Mouse (Mus musculus): Measurements from ENCODE around the gene Prkag2. TPM values are rescaled to one million over a fixed set of nuclear protein-coding genes. Genes with fewer than 3 reads are reported as not detected.

Gene Prkag2
- polyA plus RNA-seq (2015; fragmentation: Nextera tagmentation; extraction: Ambion mirVana) = 4.3 and 5.3 TPM in 2 replicates

DNA sequence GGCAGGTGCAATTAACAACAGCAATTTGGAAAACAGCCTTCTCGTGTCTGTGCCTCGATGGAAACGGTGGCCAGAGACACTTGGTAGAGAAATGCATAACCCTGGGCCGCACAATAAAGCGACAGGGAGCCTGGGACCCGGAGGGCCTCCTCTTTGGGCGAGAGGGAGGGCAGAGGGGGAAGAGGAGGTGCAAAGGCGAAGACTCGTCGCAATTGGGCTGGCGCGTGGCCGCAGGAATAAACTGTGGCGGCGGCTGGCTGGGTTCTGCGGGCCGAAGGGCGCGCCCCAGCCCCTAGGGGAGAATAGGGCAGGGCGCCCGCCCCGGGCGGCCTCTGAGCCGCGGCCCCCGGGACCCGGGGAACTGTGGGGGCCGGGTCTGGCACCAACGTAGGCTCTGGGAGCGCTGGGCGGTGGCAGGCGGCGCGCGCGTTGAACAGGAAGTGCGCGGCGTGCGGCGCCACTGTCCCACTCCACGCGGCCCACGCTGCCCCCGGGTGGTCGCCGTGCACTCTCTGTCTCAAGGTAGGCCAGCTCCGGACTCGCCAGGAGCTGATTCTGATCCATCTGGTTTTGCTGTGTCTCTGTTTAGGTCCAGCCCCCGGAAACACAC is at the start of gene Prkag2:
Gene Prkag2, minus strand, starts transcription at position 127 of the 610 bp plus-strand sequence.
- H3K36me3 ChIP-seq = no peaks in the 10 kb centered on the region
- H3K4me3 ChIP-seq (replicated peaks) = peak within 1 kb of the TSS; percentile 57
- peaks cover 45% of the 10 kb centered on the region for H3K27me3 ChIP-seq
- DNase-seq (no peak), ATAC-seq (ENCODE audit: low read depth) (peak; percentile 67)
- peaks cover 8% of the 10 kb centered on the region for H3K4me1 ChIP-seq (replicated peaks)
- H3K4me2 ChIP-seq = peak within 1 kb of the TSS; percentile 74
- peak within 1 kb of the TSS; percentile 57; the same call in 1 of the 2 replicates for H3K9ac ChIP-seq
- under 1% methylated on average over 50 of the region's 50 CpGs for whole genome bisulfite sequencing (ENCODE audit: insufficient replicate concordance)
- no peaks in the 10 kb centered on the region for H3K9me3 ChIP-seq (replicated peaks)
- peak within 1 kb of the TSS; percentile 59 for H3K27ac ChIP-seq

DNA sequence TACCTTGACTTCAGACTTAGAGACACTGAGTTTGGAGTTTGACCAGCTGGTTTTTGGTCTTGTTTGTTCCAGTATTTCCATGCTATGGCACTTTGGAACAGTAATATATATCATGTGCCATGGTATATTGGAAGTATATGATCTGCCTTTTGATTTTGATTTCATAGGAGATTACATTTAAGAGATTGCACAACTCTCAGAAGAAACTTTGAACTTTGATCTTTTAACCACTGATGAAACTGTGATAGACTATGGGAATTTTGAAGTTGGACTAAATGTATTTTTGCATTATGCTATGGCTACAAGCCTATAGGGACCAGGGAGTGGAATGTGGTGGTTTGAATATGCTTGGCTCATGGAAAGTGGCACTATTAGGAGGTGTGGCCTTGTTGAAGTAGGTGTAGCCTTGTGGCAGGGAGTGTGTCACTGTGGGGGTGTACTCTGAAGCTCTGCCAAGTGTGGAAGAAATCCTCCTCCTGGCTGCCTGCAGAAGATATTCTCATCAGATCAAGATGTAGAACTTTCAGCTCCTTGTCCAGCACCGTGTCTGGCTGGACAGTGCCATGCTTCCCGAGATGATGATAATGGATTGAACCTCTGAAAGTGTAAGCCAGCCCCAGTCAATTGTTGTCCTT is 49.0 kb upstream of the Prkag2 start:
- DNase-seq (no peak), ATAC-seq (ENCODE audit: low read depth) (no peak)
- no peaks in the 10 kb centered on the region for H3K36me3 ChIP-seq
- H3K27ac ChIP-seq = no peak overlapping the region
- H3K9me3 ChIP-seq (replicated peaks) = no peaks in the 10 kb centered on the region
- no peaks in the 10 kb centered on the region for H3K4me1 ChIP-seq (replicated peaks)
- H3K27me3 ChIP-seq = no peaks in the 10 kb centered on the region
- no peak overlapping the region for H3K4me3 ChIP-seq (replicated peaks)
- H3K4me2 ChIP-seq = no peak overlapping the region
- WGBS (ENCODE audit: insufficient replicate concordance) = 54% methylated on average over 2 of the region's 2 CpGs
- H3K9ac ChIP-seq = no peak overlapping the region

DNA sequence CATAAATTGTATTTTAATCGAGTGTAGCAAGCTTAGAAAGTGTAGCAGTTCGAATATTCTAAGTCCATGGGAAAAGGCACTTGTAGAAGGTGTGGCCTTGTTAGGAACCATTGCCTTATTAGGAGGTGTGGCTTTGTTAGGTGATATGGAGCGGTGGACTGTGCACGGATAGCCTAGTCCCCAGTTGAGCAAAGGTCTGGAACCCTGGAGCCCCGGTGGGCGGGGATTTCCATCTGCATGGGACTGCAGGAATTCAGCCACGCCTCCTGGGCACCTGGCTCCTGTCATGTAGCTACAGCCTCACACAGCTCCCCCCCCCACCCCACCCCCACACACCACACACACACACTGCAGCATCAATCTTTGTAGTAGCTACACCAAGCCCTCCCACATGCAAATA is 46.3 kb upstream of the Prkag2 start:
- WGBS (ENCODE audit: insufficient replicate concordance) = 57% methylated on average over 7 of the region's 7 CpGs
- no peaks in the 10 kb centered on the region for H3K36me3 ChIP-seq
- H3K9ac ChIP-seq = no peak overlapping the region
- no peaks in the 10 kb centered on the region for H3K27me3 ChIP-seq
- no peak overlapping the region for H3K4me3 ChIP-seq (replicated peaks)
- no peaks in the 10 kb centered on the region for H3K4me1 ChIP-seq (replicated peaks)
- H3K4me2 ChIP-seq = no peak overlapping the region
- no peak overlapping the region for H3K27ac ChIP-seq
- DNase-seq (no peak), ATAC-seq (ENCODE audit: low read depth) (no peak)
- H3K9me3 ChIP-seq (replicated peaks) = no peaks in the 10 kb centered on the region

DNA sequence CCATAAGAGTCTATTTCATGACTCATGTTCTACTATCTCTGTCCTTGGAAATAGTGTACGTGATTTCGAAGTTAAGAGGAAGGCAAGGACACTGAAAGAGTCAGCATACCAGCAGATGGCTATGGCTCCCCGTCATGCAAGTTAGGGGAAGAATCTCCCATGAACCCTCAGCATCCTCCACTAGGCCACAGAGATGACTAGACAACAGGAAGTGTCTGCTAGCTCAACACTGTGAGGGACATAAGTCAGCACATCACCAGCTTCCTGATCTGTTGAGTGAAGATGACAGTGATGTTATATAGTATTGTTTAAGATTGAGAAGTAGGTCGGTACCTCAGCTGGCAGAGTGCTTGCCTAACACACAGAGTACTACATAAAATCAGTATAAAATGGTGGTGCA is 27.4 kb upstream of the Prkag2 start:
- H3K9ac ChIP-seq = no peak overlapping the region
- H3K4me1 ChIP-seq (replicated peaks) = no peaks in the 10 kb centered on the region
- H3K36me3 ChIP-seq = no peaks in the 10 kb centered on the region
- ATAC-seq (ENCODE audit: low read depth) (no peak), DNase-seq (no peak)
- WGBS (ENCODE audit: insufficient replicate concordance) = 48% methylated on average over 4 of the region's 4 CpGs
- H3K4me2 ChIP-seq = no peak overlapping the region
- H3K9me3 ChIP-seq (replicated peaks) = no peaks in the 10 kb centered on the region
- no peak overlapping the region for H3K4me3 ChIP-seq (replicated peaks)
- no peak overlapping the region for H3K27ac ChIP-seq
- H3K27me3 ChIP-seq = no peaks in the 10 kb centered on the region

DNA sequence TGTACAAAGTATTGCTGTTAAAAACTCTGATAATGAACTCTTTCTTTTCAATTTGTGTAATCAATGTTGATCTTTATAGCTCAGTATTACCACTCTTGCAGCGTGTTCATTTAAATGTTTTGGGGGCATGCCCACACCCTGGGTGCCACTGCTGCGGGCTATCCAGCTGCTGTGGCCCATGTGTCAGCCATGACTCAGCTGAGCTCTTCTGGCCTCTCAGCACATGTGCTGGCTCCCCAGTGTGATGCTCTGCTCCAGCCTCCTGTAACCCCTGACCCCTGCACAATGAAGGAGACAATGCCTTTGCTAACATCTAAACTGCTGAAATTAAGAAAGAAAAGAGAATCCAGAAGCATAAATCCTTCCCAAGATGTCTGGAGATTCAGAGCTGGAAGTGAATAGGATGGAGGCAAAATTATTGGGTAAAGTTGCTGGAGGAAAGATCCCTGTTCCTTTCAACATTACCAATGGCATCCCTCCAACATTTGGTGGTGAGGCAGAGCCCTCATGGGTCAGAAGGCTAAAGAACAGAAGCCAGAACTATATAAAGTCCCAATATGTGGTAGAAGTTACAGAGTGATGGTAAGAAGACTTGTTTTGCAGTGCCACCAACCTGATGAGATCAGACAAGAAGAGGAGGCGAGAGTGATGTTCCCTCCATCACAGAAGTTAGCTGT is 25.6 kb upstream of the Prkag2 start:
- H3K36me3 ChIP-seq = no peaks in the 10 kb centered on the region
- H3K4me2 ChIP-seq = no peak overlapping the region
- no peak overlapping the region for H3K27ac ChIP-seq
- WGBS (ENCODE audit: insufficient replicate concordance) = 58% methylated on average over 3 of the region's 3 CpGs
- H3K9ac ChIP-seq = no peak overlapping the region
- DNase-seq = no peak
- no peak for ATAC-seq (ENCODE audit: low read depth)
- H3K9me3 ChIP-seq (replicated peaks) = no peaks in the 10 kb centered on the region
- no peak overlapping the region for H3K4me3 ChIP-seq (replicated peaks)
- H3K4me1 ChIP-seq (replicated peaks) = no peaks in the 10 kb centered on the region
- H3K27me3 ChIP-seq = no peaks in the 10 kb centered on the region

DNA sequence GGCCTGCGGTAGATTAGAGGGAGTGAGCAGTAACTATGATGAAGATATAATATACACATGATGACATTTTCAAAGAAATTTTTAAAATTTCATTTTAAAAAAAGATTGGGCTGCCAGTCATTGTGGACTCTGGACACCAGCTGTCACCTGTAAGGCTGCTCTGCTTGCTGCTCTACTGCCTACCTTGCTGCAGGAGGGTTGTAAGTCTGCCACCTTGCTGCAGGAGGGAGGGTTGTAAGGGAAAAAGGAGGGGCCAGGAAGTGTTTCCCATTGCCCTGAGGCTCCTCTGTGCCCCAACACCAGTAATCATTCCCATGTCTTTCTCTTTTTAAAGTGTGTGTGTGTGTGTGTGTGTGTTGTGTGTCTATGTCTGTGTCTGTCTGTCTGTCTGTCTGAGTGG is 22.1 kb upstream of the Prkag2 start:
- no peak for ATAC-seq (ENCODE audit: low read depth)

DNA sequence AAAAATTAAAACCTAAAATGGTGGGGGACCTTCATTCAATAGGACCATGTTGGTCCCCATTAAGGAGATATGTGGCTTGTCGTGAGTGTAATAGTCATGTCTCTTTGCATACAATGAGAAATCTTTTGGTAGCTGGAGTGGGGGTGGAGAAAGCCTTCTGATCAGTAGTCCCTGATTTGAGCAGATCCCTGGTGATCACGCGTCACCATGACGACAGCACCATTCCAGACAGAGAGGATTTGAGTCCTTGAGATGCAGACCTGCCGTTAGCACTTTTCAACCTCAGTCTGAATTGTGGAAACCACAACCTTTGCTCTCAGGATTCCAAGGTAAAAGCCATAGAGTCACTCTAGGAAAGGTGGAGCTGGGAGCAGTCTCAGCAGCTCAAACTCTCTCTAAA is 18.7 kb upstream of the Prkag2 start:
- no peak for ATAC-seq (ENCODE audit: low read depth)
- 70% methylated on average over 5 of the region's 5 CpGs for WGBS (ENCODE audit: insufficient replicate concordance)
- H3K36me3 ChIP-seq = no peaks in the 10 kb centered on the region

More for the DNA sequence above, 22.1 kb upstream of the Prkag2 start:
- H3K4me1 ChIP-seq (replicated peaks) = no peaks in the 10 kb centered on the region
- 58% methylated on average over 1 of the region's 1 CpGs for WGBS (ENCODE audit: insufficient replicate concordance)
- H3K4me3 ChIP-seq (replicated peaks) = no peak overlapping the region
- no peak overlapping the region for H3K4me2 ChIP-seq
- no peaks in the 10 kb centered on the region for H3K36me3 ChIP-seq
- no peaks in the 10 kb centered on the region for H3K9me3 ChIP-seq (replicated peaks)
- no peak for DNase-seq
- H3K9ac ChIP-seq = no peak overlapping the region
- H3K27me3 ChIP-seq = no peaks in the 10 kb centered on the region
- H3K27ac ChIP-seq = no peak overlapping the region

DNA sequence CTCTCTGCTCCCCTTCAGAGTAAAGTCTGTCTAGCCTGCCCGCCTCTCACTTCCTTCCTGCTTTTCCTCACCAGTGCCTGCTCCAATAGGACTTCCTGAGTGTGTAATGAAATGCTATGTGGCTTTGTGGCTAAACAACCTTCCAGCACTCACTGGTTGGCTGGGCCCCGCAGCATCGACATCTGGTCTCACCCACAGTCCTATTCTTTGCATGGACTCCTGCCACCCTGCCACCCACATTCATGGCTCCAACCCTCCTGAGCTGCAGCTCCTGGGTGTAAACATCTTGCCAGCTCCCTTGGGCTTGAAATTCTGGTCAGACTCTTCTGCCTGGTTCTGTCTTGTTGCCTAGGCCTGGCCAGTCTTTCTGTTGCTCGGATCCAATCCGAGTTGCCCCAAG is 15.6 kb upstream of the Prkag2 start:
- Histone ChIP-seq H3K9me3 (replicated peaks) (no peaks in the 10 kb centered on the region), H3K27ac (no peak overlapping the region), H3K4me2 (no peak overlapping the region), H3K4me1 (replicated peaks) (no peaks in the 10 kb centered on the region), H3K36me3 (no peaks in the 10 kb centered on the region), H3K9ac (no peak overlapping the region), H3K27me3 (no peaks in the 10 kb centered on the region), H3K4me3 (replicated peaks) (no peak overlapping the region)
- WGBS (ENCODE audit: insufficient replicate concordance) = 30% methylated on average over 5 of the region's 5 CpGs
- DNase-seq (no peak), ATAC-seq (ENCODE audit: low read depth) (no peak)

More for the DNA sequence above, 18.7 kb upstream of the Prkag2 start:
- DNase-seq = no peak
- Histone ChIP-seq H3K27me3 (no peaks in the 10 kb centered on the region), H3K4me1 (replicated peaks) (no peaks in the 10 kb centered on the region), H3K4me2 (no peak overlapping the region), H3K9me3 (replicated peaks) (no peaks in the 10 kb centered on the region), H3K4me3 (replicated peaks) (no peak overlapping the region), H3K27ac (no peak overlapping the region), H3K9ac (no peak overlapping the region)

DNA sequence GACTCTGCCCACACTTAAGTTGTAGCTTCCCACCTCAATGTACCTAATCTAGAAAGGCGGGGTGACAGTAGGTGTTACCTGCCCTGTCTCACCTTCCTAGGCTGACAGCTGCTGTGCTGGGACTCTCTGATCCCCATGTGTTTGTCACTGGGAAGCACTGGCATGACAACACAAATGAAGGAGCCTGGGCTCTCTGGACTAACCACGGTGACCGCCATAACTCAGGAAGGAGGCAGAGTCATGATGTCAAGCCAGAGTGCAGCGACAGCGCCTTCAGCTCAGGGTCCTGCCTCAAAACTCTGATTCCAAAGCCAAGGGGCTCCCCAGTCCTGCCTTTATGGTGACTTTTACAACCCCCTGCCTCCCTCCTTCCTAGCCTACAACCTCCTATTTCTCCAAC is 14.8 kb upstream of the Prkag2 start:
- no peak overlapping the region for H3K9ac ChIP-seq
- H3K36me3 ChIP-seq = no peaks in the 10 kb centered on the region
- DNase-seq (no peak), ATAC-seq (ENCODE audit: low read depth) (no peak)
- no peaks in the 10 kb centered on the region for H3K9me3 ChIP-seq (replicated peaks)
- no peaks in the 10 kb centered on the region for H3K4me1 ChIP-seq (replicated peaks)
- H3K27ac ChIP-seq = no peak overlapping the region
- WGBS (ENCODE audit: insufficient replicate concordance) = 29% methylated on average over 5 of the region's 5 CpGs
- H3K4me3 ChIP-seq (replicated peaks) = no peak overlapping the region
- no peak overlapping the region for H3K4me2 ChIP-seq
- H3K27me3 ChIP-seq = no peaks in the 10 kb centered on the region

DNA sequence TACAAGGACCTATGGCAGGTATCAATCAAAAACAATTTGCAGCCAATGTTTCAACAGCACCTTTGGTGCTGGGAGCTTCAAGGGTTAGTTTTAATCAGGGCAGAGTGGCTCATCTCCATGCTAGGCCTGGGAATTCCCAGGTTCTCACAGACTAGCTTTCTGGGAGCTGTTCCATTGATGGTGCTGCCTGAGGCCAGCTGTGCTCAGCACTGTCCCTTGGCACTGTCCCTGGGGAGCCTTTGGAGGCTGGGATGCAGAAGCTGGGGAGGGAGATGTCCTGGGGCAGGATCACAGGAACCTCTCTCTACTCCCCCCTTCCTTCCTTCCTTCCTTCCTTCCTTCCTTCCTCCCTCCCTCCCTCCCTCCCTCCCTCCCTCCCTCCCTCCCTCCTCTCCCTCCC is 13.7 kb upstream of the Prkag2 start:
- Histone ChIP-seq H3K4me1 (replicated peaks) (no peaks in the 10 kb centered on the region), H3K4me3 (replicated peaks) (no peak overlapping the region), H3K27me3 (no peaks in the 10 kb centered on the region), H3K27ac (no peak overlapping the region), H3K36me3 (no peaks in the 10 kb centered on the region), H3K4me2 (no peak overlapping the region), H3K9me3 (replicated peaks) (no peaks in the 10 kb centered on the region), H3K9ac (no peak overlapping the region)
- ATAC-seq (ENCODE audit: low read depth) (no peak), DNase-seq (no peak)

DNA sequence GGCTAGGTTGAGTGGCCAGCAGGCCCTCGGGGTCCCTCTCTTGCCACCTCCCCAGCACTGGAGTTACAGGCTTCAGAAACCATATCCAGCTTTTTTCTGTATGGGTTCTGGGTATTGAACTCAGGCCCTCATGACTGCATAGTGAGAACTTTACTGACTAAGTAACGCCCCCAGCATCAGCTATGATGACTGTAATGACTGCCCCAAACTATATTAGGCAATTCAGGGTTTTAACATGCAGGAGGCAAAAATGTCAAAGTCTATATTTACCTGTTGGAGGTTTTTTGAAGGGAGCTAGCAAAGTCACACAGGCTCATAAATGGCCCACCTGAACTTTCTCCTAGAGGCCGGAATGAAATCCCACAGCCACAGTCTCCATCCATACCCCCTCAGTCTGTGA is 9.9 kb upstream of the Prkag2 start:
- no peak overlapping the region for H3K4me3 ChIP-seq (replicated peaks)
- 58% methylated on average over 3 of the region's 3 CpGs for WGBS (ENCODE audit: insufficient replicate concordance)
- H3K36me3 ChIP-seq = no peaks in the 10 kb centered on the region
- DNase-seq (no peak), ATAC-seq (ENCODE audit: low read depth) (no peak)
- no peaks in the 10 kb centered on the region for H3K4me1 ChIP-seq (replicated peaks)
- no peak overlapping the region for H3K9ac ChIP-seq
- H3K9me3 ChIP-seq (replicated peaks) = no peaks in the 10 kb centered on the region
- H3K27me3 ChIP-seq = no peaks in the 10 kb centered on the region
- H3K27ac ChIP-seq = no peak overlapping the region
- no peak overlapping the region for H3K4me2 ChIP-seq

DNA sequence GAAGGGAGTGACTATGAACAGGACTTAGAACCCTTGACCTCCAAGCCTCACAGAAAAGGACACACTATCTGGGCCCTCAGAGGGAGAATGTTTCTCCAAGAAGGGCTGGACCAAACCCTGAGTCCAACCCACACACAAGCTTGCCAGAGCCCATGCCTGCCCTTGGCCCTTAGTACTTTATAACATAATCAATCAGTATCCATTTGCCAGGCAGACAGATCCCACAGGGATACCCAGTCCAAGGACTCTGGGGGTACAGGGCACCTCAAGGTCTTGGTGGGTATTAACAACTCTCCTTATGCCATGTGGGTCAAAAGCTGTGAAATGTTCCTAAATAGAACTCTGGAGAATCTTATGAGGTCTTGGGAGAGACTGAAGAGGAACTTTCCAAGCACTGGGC is 5.3 kb upstream of the Prkag2 start:
- Histone ChIP-seq H3K4me1 (replicated peaks) (peaks cover 8% of the 10 kb centered on the region), H3K27ac (no peak overlapping the region), H3K27me3 (peaks cover 14% of the 10 kb centered on the region), H3K36me3 (no peaks in the 10 kb centered on the region), H3K4me2 (no peak overlapping the region), H3K9me3 (replicated peaks) (no peaks in the 10 kb centered on the region), H3K4me3 (replicated peaks) (no peak overlapping the region), H3K9ac (no peak overlapping the region)
- ATAC-seq (ENCODE audit: low read depth) (no peak), DNase-seq (no peak)

Measured in liver, embryonic 13.5 days (tissue).